ENCODE assay signal across 10 mouse cellular contexts in the genomic region with DNA sequence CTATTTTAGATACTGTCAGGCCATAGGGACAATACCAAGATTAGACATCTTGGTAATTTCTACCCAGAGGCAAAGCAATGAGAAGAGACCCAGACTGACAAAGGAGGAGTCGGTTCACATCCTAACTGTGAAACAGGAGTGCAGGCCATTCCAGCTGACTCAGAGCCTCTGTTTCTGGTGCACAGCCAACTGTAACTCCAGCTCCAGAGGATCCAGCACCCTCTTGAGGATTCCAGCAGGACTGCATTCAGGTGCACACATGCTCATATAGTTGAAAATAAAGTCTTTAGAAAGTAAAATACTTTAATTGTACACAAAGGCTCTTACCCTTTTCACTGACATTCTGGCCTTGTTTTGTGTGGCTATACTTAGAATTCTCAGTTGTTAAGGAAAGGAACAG. TPM values are rescaled to one million over a fixed set of nuclear protein-coding genes. Genes with fewer than 3 reads are reported as not detected.
DNase-seq lines count a peak whose midpoint lies in the region; ATAC-seq and TF ChIP-seq lines count a peak whose summit lies in the region.
"Had no signal": no experiment of that assay in that cellular context is flagged by ENCODE, and none has a peak within 500 bp of the region (broad histone marks: within the 10 kb centered on the region; RNA-seq: fewer than 3 reads in every experiment).

No protein-coding gene starts in this region.

- H3K9me3 ChIP-seq in intestine, postnatal 0 days (ENCODE audit: control insufficient read depth): no peaks in the 10 kb centered on the region
- no peaks in the 10 kb centered on the region for H3K9me3 ChIP-seq in intestine, embryonic 15.5 days
- H3K9me3 ChIP-seq in ES-Bruce4 (replicated peaks; ENCODE audit: control insufficient read depth, insufficient read depth, low read length, poor library complexity, severe bottlenecking): peaks cover 14% of the 10 kb centered on the region
- peaks cover 10% of the 10 kb centered on the region for H3K9me3 ChIP-seq in midbrain, embryonic 10.5 days (replicated peaks)
- H3K9me3 ChIP-seq in forebrain, embryonic 12.5 days: no peaks in the 10 kb centered on the region; the same call in 1 of the 2 replicates
- H3K9me3 ChIP-seq: midbrain, embryonic 12.5 days had no signal

- peak; percentile 61 for TF ChIP-seq CTCF in intestine, postnatal 0 days (IDR thresholded peaks at IDR 0.05; ENCODE audit: low read depth)
- peak; percentile 49 for TF ChIP-seq CTCF in ES-Bruce4 (IDR thresholded peaks at IDR 0.05; ENCODE audit: low read depth, low read length)
- TF ChIP-seq CTCF in lung, adult 2 months (IDR thresholded peaks at IDR 0.05; ENCODE audit: insufficient read depth, low read length): peak; percentile 63

- ATAC-seq in intestine, postnatal 0 days: no peak
- no peak for ATAC-seq in intestine, embryonic 15.5 days
- ATAC-seq in forebrain, embryonic 12.5 days (ENCODE audit: low FRiP score): no peak

- no peaks in the 10 kb centered on the region for H3K4me1 ChIP-seq in intestine, postnatal 0 days (replicated peaks; ENCODE audit: control insufficient read depth, insufficient read depth, low read length)
- H3K4me1 ChIP-seq in intestine, embryonic 15.5 days (replicated peaks): no peaks in the 10 kb centered on the region
- no peaks in the 10 kb centered on the region for H3K4me1 ChIP-seq in ES-Bruce4 (ENCODE audit: control insufficient read depth, insufficient read depth, low read length)
- no peaks in the 10 kb centered on the region for H3K4me1 ChIP-seq in lung, adult 2 months (ENCODE audit: control insufficient read depth, insufficient read depth, low read length)
- H3K4me1 ChIP-seq in midbrain, embryonic 10.5 days: no peaks in the 10 kb centered on the region
- H3K4me1 ChIP-seq in forebrain, embryonic 12.5 days: no peaks in the 10 kb centered on the region
- H3K4me1 ChIP-seq: midbrain, embryonic 12.5 days had no signal

- WGBS in intestine, postnatal 0 days: 81% methylated on average over 1 of the region's 1 CpGs
- whole genome bisulfite sequencing in intestine, embryonic 15.5 days: 78% methylated on average over 1 of the region's 1 CpGs
- WGBS in lung, adult 2 months: 55% methylated on average over 1 of the region's 1 CpGs
- WGBS in midbrain, embryonic 10.5 days: 89% methylated on average over 1 of the region's 1 CpGs
- WGBS in forebrain, embryonic 12.5 days: 82% methylated on average over 1 of the region's 1 CpGs

- H3K4me3 ChIP-seq in intestine, postnatal 0 days (ENCODE audit: low read depth, low read length): no peak overlapping the region
- no peak overlapping the region for H3K4me3 ChIP-seq in intestine, embryonic 15.5 days (replicated peaks)
- no peak overlapping the region for H3K4me3 ChIP-seq in ES-Bruce4 (ENCODE audit: low read depth, low read length)
- H3K4me3 ChIP-seq in lung, adult 2 months (replicated peaks; ENCODE audit: extremely low read depth, low read depth, low read length): no peak overlapping the region
- H3K4me3 ChIP-seq in midbrain, embryonic 10.5 days: no peak overlapping the region
- H3K4me3 ChIP-seq in forebrain, embryonic 12.5 days (replicated peaks): no peak overlapping the region
- H3K4me3 ChIP-seq: midbrain, embryonic 12.5 days had no signal

- DNase-seq in adrenal gland, postnatal 25 days: peak; percentile 58
- DNase-seq in lung, adult 2 months: peak; percentile 22
- DNase-seq in midbrain, embryonic 10.5 days (ENCODE audit: low spot score): no peak
- no peak for DNase-seq in frontal cortex, postnatal 36 days (ENCODE audit: low spot score in 2 of 2)

- H3K27ac ChIP-seq in intestine, postnatal 0 days (ENCODE audit: low read depth, low read length): no peak overlapping the region
- H3K27ac ChIP-seq in intestine, embryonic 15.5 days: no peak overlapping the region
- no peak overlapping the region for H3K27ac ChIP-seq in ES-Bruce4 (ENCODE audit: insufficient read depth, low read length)
- H3K27ac ChIP-seq in midbrain, embryonic 10.5 days (replicated peaks): no peak overlapping the region
- H3K27ac ChIP-seq in forebrain, embryonic 12.5 days: no peak overlapping the region
- H3K27ac ChIP-seq: midbrain, embryonic 12.5 days had no signal

- TF ChIP-seq EP300 in ES-Bruce4 (IDR thresholded peaks at IDR 0.05; ENCODE audit: insufficient read depth, low read depth, low read length): no peak

- no peaks in the 10 kb centered on the region for H3K27me3 ChIP-seq in intestine, postnatal 0 days (replicated peaks; ENCODE audit: control insufficient read depth, insufficient read depth, low read length)
- H3K27me3 ChIP-seq in intestine, embryonic 15.5 days (replicated peaks): no peaks in the 10 kb centered on the region
- no peaks in the 10 kb centered on the region for H3K27me3 ChIP-seq in ES-Bruce4 (ENCODE audit: control insufficient read depth, insufficient read depth, low read length, poor library complexity, severe bottlenecking)
- no peaks in the 10 kb centered on the region for H3K27me3 ChIP-seq in midbrain, embryonic 10.5 days (ENCODE audit: low read depth, poor library complexity, severe bottlenecking)
- H3K27me3 ChIP-seq in forebrain, embryonic 12.5 days: no peaks in the 10 kb centered on the region
- H3K27me3 ChIP-seq: midbrain, embryonic 12.5 days had no signal

- no peaks in the 10 kb centered on the region for H3K36me3 ChIP-seq in intestine, postnatal 0 days (ENCODE audit: control insufficient read depth, insufficient read depth)
- no peaks in the 10 kb centered on the region for H3K36me3 ChIP-seq in intestine, embryonic 15.5 days
- no peaks in the 10 kb centered on the region for H3K36me3 ChIP-seq in ES-Bruce4 (ENCODE audit: control insufficient read depth, insufficient read depth, low read length, poor library complexity, severe bottlenecking)
- no peaks in the 10 kb centered on the region for H3K36me3 ChIP-seq in midbrain, embryonic 10.5 days
- H3K36me3 ChIP-seq in forebrain, embryonic 12.5 days (replicated peaks): no peaks in the 10 kb centered on the region
- H3K36me3 ChIP-seq: midbrain, embryonic 12.5 days had no signal

- no peak overlapping the region for H3K4me2 ChIP-seq in intestine, postnatal 0 days (replicated peaks; ENCODE audit: low read depth)
- H3K4me2 ChIP-seq in intestine, embryonic 15.5 days (replicated peaks): no peak overlapping the region
- H3K4me2 ChIP-seq in forebrain, embryonic 12.5 days: no peak overlapping the region
- H3K4me2 ChIP-seq: midbrain, embryonic 12.5 days had no signal

- no peak overlapping the region for H3K9ac ChIP-seq in intestine, postnatal 0 days (ENCODE audit: low read depth, low read length)
- no peak overlapping the region for H3K9ac ChIP-seq in intestine, embryonic 15.5 days
- no peak overlapping the region for H3K9ac ChIP-seq in ES-Bruce4 (ENCODE audit: low read depth, poor library complexity, severe bottlenecking)
- no peak overlapping the region for H3K9ac ChIP-seq in forebrain, embryonic 12.5 days
- H3K9ac ChIP-seq: midbrain, embryonic 12.5 days had no signal

- no peak for TF ChIP-seq POLR2A in ES-Bruce4 (IDR thresholded peaks at IDR 0.05; ENCODE audit: insufficient read depth, low read length)
- no peak for TF ChIP-seq POLR2A in lung, adult 2 months (IDR thresholded peaks at IDR 0.05; ENCODE audit: borderline replicate concordance, extremely low read depth, low read depth, low read length)

RNA-seq across cellular contexts. Expression of a gene that starts 40.4 kb away (rescaled TPM):
- 1.4 and 2.3 TPM in 2 replicates for polyA plus RNA-seq in intestine, postnatal 0 days (2015; fragmentation: Nextera tagmentation; extraction: Ambion mirVana)
- 1.8 and 2.4 TPM in 2 replicates for polyA plus RNA-seq in intestine, embryonic 15.5 days (2015; fragmentation: Nextera tagmentation; extraction: Ambion mirVana)
- 8.7 and 9.2 TPM in 2 replicates for polyA plus RNA-seq in ES-Bruce4 (2011; ENCODE audit: insufficient read depth, insufficient read length, low read depth, missing spikeins)
- 20.4 and 28.9 TPM in 2 replicates for total RNA-seq in adrenal gland, postnatal 25 days (2021)
- 25.2 and 36.1 TPM in 2 replicates for polyA plus RNA-seq in lung, adult 2 months (2012; rRNA removed)
- 2.5 and 3.8 TPM in 2 replicates for polyA plus RNA-seq in midbrain, embryonic 10.5 days (2016; fragmentation: Nextera tagmentation; extraction: Ambion mirVana)
- polyA plus RNA-seq in forebrain, embryonic 12.5 days (2016; fragmentation: Nextera tagmentation; extraction: Ambion mirVana): 7.4 and 8.0 TPM in 2 replicates

RNA-seq across cellular contexts. Expression of a gene that starts 57.9 kb away (rescaled TPM):
- 0.04 TPM in 1 of 2 replicates, not detected in the other for polyA plus RNA-seq in intestine, postnatal 0 days (2015; fragmentation: Nextera tagmentation; extraction: Ambion mirVana)
- 0.05 and 0.24 TPM in 2 replicates for polyA plus RNA-seq in intestine, embryonic 15.5 days (2015; fragmentation: Nextera tagmentation; extraction: Ambion mirVana)
- polyA plus RNA-seq in ES-Bruce4 (2011; ENCODE audit: insufficient read depth, insufficient read length, low read depth, missing spikeins): 1.4 and 1.9 TPM in 2 replicates
- total RNA-seq in adrenal gland, postnatal 25 days (2021): not detected in 2 replicates
- polyA plus RNA-seq in lung, adult 2 months (2012; rRNA removed): 0.32 and 1.6 TPM in 2 replicates
- polyA plus RNA-seq in midbrain, embryonic 10.5 days (2016; fragmentation: Nextera tagmentation; extraction: Ambion mirVana): not detected in 2 replicates
- polyA plus RNA-seq in forebrain, embryonic 12.5 days (2016; fragmentation: Nextera tagmentation; extraction: Ambion mirVana): not detected in 2 replicates
- polyA plus RNA-seq: intestine, embryonic 14.5 days had no signal

Comparison
In these comparisons a context has a peak if more than half of its experiments do, and no peak if none do; other contexts are left out.
1. DNase-seq: peak in adrenal gland, postnatal 25 days (single experiment) and lung, adult 2 months (single experiment); none in midbrain, embryonic 10.5 days (single experiment) and frontal cortex, postnatal 36 days (0 of 2).
2. Peak in every context shown above with its lines, with median percentiles within 50 percentile points of each other: CTCF ChIP-seq.